Mouse (Mus musculus): ENCODE data around the gene Inpp5a. TPM values are rescaled to one million over a fixed set of nuclear protein-coding genes. Genes with fewer than 3 reads are reported as not detected.
A peak's percentile ranks its signal among the peaks of the same experiment; 100 is the strongest.

Inpp5a gene
- polyA plus RNA-seq, 1 experiment from 2014 or later = 22.2 TPM

GRCm38 (mm10) chr7:139437926-139438600 lies 49.2 kb downstream of the Inpp5a start:
- Histone ChIP-seq H3K4me1 (peaks cover 63% of the 10 kb centered on the region), H3K4me3 (replicated peaks) (no peak overlapping the region), H3K4me2 (no peak overlapping the region), H3K9ac (no peak overlapping the region), H3K9me3 (replicated peaks) (no peaks in the 10 kb centered on the region), H3K27me3 (no peaks in the 10 kb centered on the region), H3K36me3 (no peaks in the 10 kb centered on the region), H3K27ac (peak overlapping the region; percentile 22; the same call in 1 of the 2 replicates)
- WGBS = 20% methylated on average over 9 of the region's 9 CpGs
- ATAC-seq (replicated peaks; ENCODE audit: low FRiP score) = no peak

- H3K9me3 ChIP-seq (replicated peaks) = no peaks in the 10 kb centered on the region
- peaks cover 63% of the 10 kb centered on the region for H3K4me1 ChIP-seq
- 66% methylated on average over 4 of the region's 4 CpGs for WGBS
- no peaks in the 10 kb centered on the region for H3K36me3 ChIP-seq
- no peak for ATAC-seq (replicated peaks; ENCODE audit: low FRiP score)
- H3K27ac ChIP-seq = no peak overlapping the region
- no peak overlapping the region for H3K9ac ChIP-seq
- H3K4me2 ChIP-seq = no peak overlapping the region
- H3K4me3 ChIP-seq (replicated peaks) = no peak overlapping the region
- no peaks in the 10 kb centered on the region for H3K27me3 ChIP-seq
These were observed 49.7 kb downstream of the Inpp5a start for GRCm38 (mm10) chr7:139438601-139438945.

GRCm38 (mm10) chr7:139439031-139439430 lies 50.1 kb downstream of the Inpp5a start:
- H3K27me3 ChIP-seq = no peaks in the 10 kb centered on the region
- H3K4me1 ChIP-seq = peaks cover 61% of the 10 kb centered on the region

GRCm38 (mm10) chr7:139439922-139440895 lies 51.3 kb downstream of the Inpp5a start:
- no peak overlapping the region for H3K9ac ChIP-seq
- no peak for ATAC-seq (replicated peaks; ENCODE audit: low FRiP score)
- no peaks in the 10 kb centered on the region for H3K9me3 ChIP-seq (replicated peaks)
- no peak overlapping the region for H3K27ac ChIP-seq
- WGBS = 75% methylated on average over 6 of the region's 6 CpGs
- no peak overlapping the region for H3K4me3 ChIP-seq (replicated peaks)
- H3K27me3 ChIP-seq = no peaks in the 10 kb centered on the region
- H3K36me3 ChIP-seq = no peaks in the 10 kb centered on the region
- H3K4me1 ChIP-seq = peaks cover 58% of the 10 kb centered on the region
- no peak overlapping the region for H3K4me2 ChIP-seq

More at GRCm38 (mm10) chr7:139439031-139439430, 50.1 kb downstream of the Inpp5a start:
- no peak for ATAC-seq (replicated peaks; ENCODE audit: low FRiP score)
- Histone ChIP-seq H3K4me3 (replicated peaks) (no peak overlapping the region), H3K9me3 (replicated peaks) (no peaks in the 10 kb centered on the region), H3K9ac (no peak overlapping the region), H3K36me3 (no peaks in the 10 kb centered on the region), H3K27ac (no peak overlapping the region), H3K4me2 (no peak overlapping the region)
- WGBS = 52% methylated on average over 3 of the region's 3 CpGs

GRCm38 (mm10) chr7:139441022-139441421 lies 52.1 kb downstream of the Inpp5a start:
- peaks cover 57% of the 10 kb centered on the region for H3K4me1 ChIP-seq
- no peak overlapping the region for H3K27ac ChIP-seq
- no peak for ATAC-seq (replicated peaks; ENCODE audit: low FRiP score)
- H3K9ac ChIP-seq = no peak overlapping the region
- 28% methylated on average over 5 of the region's 5 CpGs for WGBS
- no peaks in the 10 kb centered on the region for H3K27me3 ChIP-seq
- no peak overlapping the region for H3K4me3 ChIP-seq (replicated peaks)
- H3K36me3 ChIP-seq = no peaks in the 10 kb centered on the region
- no peak overlapping the region for H3K4me2 ChIP-seq
- H3K9me3 ChIP-seq (replicated peaks) = no peaks in the 10 kb centered on the region

- H3K9me3 ChIP-seq (replicated peaks) = no peaks in the 10 kb centered on the region
- peaks cover 51% of the 10 kb centered on the region for H3K4me1 ChIP-seq
- no peak; the same call in 1 of the 2 replicates for ATAC-seq (replicated peaks; ENCODE audit: low FRiP score)
- H3K27ac ChIP-seq = peak overlapping the region; percentile 34; the same call in 1 of the 2 replicates
- no peak overlapping the region for H3K4me3 ChIP-seq (replicated peaks)
- H3K4me2 ChIP-seq = no peak overlapping the region
- H3K36me3 ChIP-seq = no peaks in the 10 kb centered on the region
- no peaks in the 10 kb centered on the region for H3K27me3 ChIP-seq
- WGBS = 63% methylated on average over 10 of the region's 10 CpGs
- H3K9ac ChIP-seq = no peak overlapping the region
These were observed 52.9 kb downstream of the Inpp5a start for GRCm38 (mm10) chr7:139441761-139442211.

GRCm38 (mm10) chr7:139445621-139446020 lies 56.7 kb downstream of the Inpp5a start:
- WGBS = 79% methylated on average over 8 of the region's 8 CpGs
- Histone ChIP-seq H3K4me1 (peaks cover 27% of the 10 kb centered on the region), H3K4me2 (no peak overlapping the region), H3K36me3 (no peaks in the 10 kb centered on the region), H3K27ac (no peak overlapping the region), H3K9me3 (replicated peaks) (no peaks in the 10 kb centered on the region), H3K4me3 (replicated peaks) (no peak overlapping the region), H3K27me3 (no peaks in the 10 kb centered on the region), H3K9ac (no peak overlapping the region)
- no peak for ATAC-seq (replicated peaks; ENCODE audit: low FRiP score)

- WGBS = 76% methylated on average over 3 of the region's 3 CpGs
These were observed 58.5 kb downstream of the Inpp5a start for GRCm38 (mm10) chr7:139447381-139447780.

GRCm38 (mm10) chr7:139450186-139450998 lies 61.5 kb downstream of the Inpp5a start:
- Histone ChIP-seq H3K27me3 (no peaks in the 10 kb centered on the region), H3K9me3 (replicated peaks) (no peaks in the 10 kb centered on the region), H3K4me3 (replicated peaks) (no peak overlapping the region), H3K4me2 (no peak overlapping the region), H3K36me3 (no peaks in the 10 kb centered on the region), H3K27ac (0 out of 2 replicates have a peak overlapping the region, but pooled peaks have one; percentile 22), H3K4me1 (peaks cover 8% of the 10 kb centered on the region; the same call in 1 of the 2 replicates), H3K9ac (no peak overlapping the region)
- no peak for ATAC-seq (replicated peaks; ENCODE audit: low FRiP score)
- WGBS = 80% methylated on average over 16 of the region's 16 CpGs

More at GRCm38 (mm10) chr7:139447381-139447780, 58.5 kb downstream of the Inpp5a start:
- H3K9me3 ChIP-seq (replicated peaks) = no peaks in the 10 kb centered on the region
- H3K4me2 ChIP-seq = no peak overlapping the region
- H3K27me3 ChIP-seq = no peaks in the 10 kb centered on the region
- H3K4me3 ChIP-seq (replicated peaks) = no peak overlapping the region
- H3K9ac ChIP-seq = no peak overlapping the region
- peaks cover 9% of the 10 kb centered on the region for H3K4me1 ChIP-seq
- no peak overlapping the region for H3K27ac ChIP-seq
- ATAC-seq (replicated peaks; ENCODE audit: low FRiP score) = no peak
- no peaks in the 10 kb centered on the region for H3K36me3 ChIP-seq

- no peaks in the 10 kb centered on the region for H3K27me3 ChIP-seq
- H3K4me1 ChIP-seq = peaks cover 8% of the 10 kb centered on the region; the same call in 1 of the 2 replicates
- no peak overlapping the region for H3K4me3 ChIP-seq (replicated peaks)
- 85% methylated on average over 5 of the region's 5 CpGs for whole genome bisulfite sequencing
- no peaks in the 10 kb centered on the region for H3K9me3 ChIP-seq (replicated peaks)
- H3K27ac ChIP-seq = no peak overlapping the region
- no peak overlapping the region for H3K4me2 ChIP-seq
- H3K36me3 ChIP-seq = no peaks in the 10 kb centered on the region
- no peak for ATAC-seq (replicated peaks; ENCODE audit: low FRiP score)
- H3K9ac ChIP-seq = no peak overlapping the region
These were observed 62.8 kb downstream of the Inpp5a start for GRCm38 (mm10) chr7:139451711-139452110.

GRCm38 (mm10) chr7:139452199-139452598 lies 63.3 kb downstream of the Inpp5a start:
- H3K4me2 ChIP-seq = no peak overlapping the region
- H3K27me3 ChIP-seq = no peaks in the 10 kb centered on the region
- no peaks in the 10 kb centered on the region for H3K36me3 ChIP-seq
- H3K9ac ChIP-seq = no peak overlapping the region
- WGBS = 67% methylated on average over 2 of the region's 2 CpGs
- H3K27ac ChIP-seq = no peak overlapping the region
- H3K9me3 ChIP-seq (replicated peaks) = no peaks in the 10 kb centered on the region
- ATAC-seq (replicated peaks; ENCODE audit: low FRiP score) = no peak
- peaks cover 8% of the 10 kb centered on the region; the same call in 1 of the 2 replicates for H3K4me1 ChIP-seq
- H3K4me3 ChIP-seq (replicated peaks) = no peak overlapping the region

Data from kidney, embryonic 15.5 days (tissue).